Mouse (Mus musculus) layer of hippocampus, postnatal 14 days (tissue): ENCODE measurements around the gene Ripor3. TPM values are rescaled to one million over a fixed set of nuclear protein-coding genes. Genes with fewer than 3 reads are reported as not detected.
A peak's percentile ranks its signal among the peaks of the same experiment; 100 is the strongest.

Experiments
- DNase-seq, 2 experiments: peaks; one replicate each; pipeline ENCODE4 v3.0.0; 2021 to 2022; ENCODE audit warnings: low spot score in 2 of 2, mixed read lengths in 1 of 2
- total RNA-seq, 2 experiments: library from RNA; stranded (reverse); gene quantifications; 2 replicates each; pipeline ENCODE4 v1.2.3; 2021

The Ripor3 gene
- total RNA-seq, 2 experiments from 2014 or later = 0.14 to 0.21 TPM

GRCm38 (mm10) chr2:168031842-168032241 lies 21.4 kb upstream of the Ripor3 start:
- no peak for DNase-seq

- no peak for DNase-seq
These were observed 18.0 kb upstream of the Ripor3 start for GRCm38 (mm10) chr2:168028376-168028775.

GRCm38 (mm10) chr2:168026467-168026866 lies 16.0 kb upstream of the Ripor3 start:
- DNase-seq = no peak

- no peak for DNase-seq
These were observed 15.5 kb upstream of the Ripor3 start for GRCm38 (mm10) chr2:168025882-168026281.

GRCm38 (mm10) chr2:168025174-168025573 lies 14.8 kb upstream of the Ripor3 start:
- DNase-seq = peak; percentile 45 to 63

- no peak for DNase-seq
These were observed 13.5 kb upstream of the Ripor3 start for GRCm38 (mm10) chr2:168023763-168024402.

- peak; percentile 24 to 56 for DNase-seq
These were observed 8.8 kb upstream of the Ripor3 start for GRCm38 (mm10) chr2:168019201-168019715.

GRCm38 (mm10) chr2:168016951-168017391 lies 6.6 kb upstream of the Ripor3 start:
- peak; percentile 68 to 74 for DNase-seq

GRCm38 (mm10) chr2:168010893-168011292 lies 475 bp upstream of the Ripor3 start:
- DNase-seq = no peak

GRCm38 (mm10) chr2:168008132-168008531 lies 2.3 kb downstream of the Ripor3 start:
- DNase-seq = no peak

- DNase-seq = no peak
These were observed 3.9 kb downstream of the Ripor3 start for GRCm38 (mm10) chr2:168006489-168006888.

GRCm38 (mm10) chr2:168005616-168006015 lies 4.8 kb downstream of the Ripor3 start:
- DNase-seq = no peak

GRCm38 (mm10) chr2:168005005-168005404 lies 5.4 kb downstream of the Ripor3 start:
- no peak for DNase-seq

- DNase-seq = no peak
These were observed 6.0 kb downstream of the Ripor3 start for GRCm38 (mm10) chr2:168004369-168004768.

- DNase-seq = no peak
These were observed 7.0 kb downstream of the Ripor3 start for GRCm38 (mm10) chr2:168003431-168003830.

GRCm38 (mm10) chr2:168002884-168003283 lies 7.5 kb downstream of the Ripor3 start:
- no peak for DNase-seq

- DNase-seq = no peak
These were observed 8.2 kb downstream of the Ripor3 start for GRCm38 (mm10) chr2:168002188-168002587.

- no peak for DNase-seq
These were observed 11.2 kb downstream of the Ripor3 start for GRCm38 (mm10) chr2:167999145-167999743.

GRCm38 (mm10) chr2:167997562-167997961 lies 12.9 kb downstream of the Ripor3 start:
- DNase-seq = no peak

GRCm38 (mm10) chr2:167996672-167997215 lies 13.7 kb downstream of the Ripor3 start:
- DNase-seq = no peak

- no peak for DNase-seq
These were observed 14.4 kb downstream of the Ripor3 start for GRCm38 (mm10) chr2:167995870-167996635.

- DNase-seq = no peak
These were observed 17.2 kb downstream of the Ripor3 start for GRCm38 (mm10) chr2:167993260-167993659.
